Mouse (Mus musculus): ENCODE results near the gene Phlda3.

Gene Phlda3

DNA sequence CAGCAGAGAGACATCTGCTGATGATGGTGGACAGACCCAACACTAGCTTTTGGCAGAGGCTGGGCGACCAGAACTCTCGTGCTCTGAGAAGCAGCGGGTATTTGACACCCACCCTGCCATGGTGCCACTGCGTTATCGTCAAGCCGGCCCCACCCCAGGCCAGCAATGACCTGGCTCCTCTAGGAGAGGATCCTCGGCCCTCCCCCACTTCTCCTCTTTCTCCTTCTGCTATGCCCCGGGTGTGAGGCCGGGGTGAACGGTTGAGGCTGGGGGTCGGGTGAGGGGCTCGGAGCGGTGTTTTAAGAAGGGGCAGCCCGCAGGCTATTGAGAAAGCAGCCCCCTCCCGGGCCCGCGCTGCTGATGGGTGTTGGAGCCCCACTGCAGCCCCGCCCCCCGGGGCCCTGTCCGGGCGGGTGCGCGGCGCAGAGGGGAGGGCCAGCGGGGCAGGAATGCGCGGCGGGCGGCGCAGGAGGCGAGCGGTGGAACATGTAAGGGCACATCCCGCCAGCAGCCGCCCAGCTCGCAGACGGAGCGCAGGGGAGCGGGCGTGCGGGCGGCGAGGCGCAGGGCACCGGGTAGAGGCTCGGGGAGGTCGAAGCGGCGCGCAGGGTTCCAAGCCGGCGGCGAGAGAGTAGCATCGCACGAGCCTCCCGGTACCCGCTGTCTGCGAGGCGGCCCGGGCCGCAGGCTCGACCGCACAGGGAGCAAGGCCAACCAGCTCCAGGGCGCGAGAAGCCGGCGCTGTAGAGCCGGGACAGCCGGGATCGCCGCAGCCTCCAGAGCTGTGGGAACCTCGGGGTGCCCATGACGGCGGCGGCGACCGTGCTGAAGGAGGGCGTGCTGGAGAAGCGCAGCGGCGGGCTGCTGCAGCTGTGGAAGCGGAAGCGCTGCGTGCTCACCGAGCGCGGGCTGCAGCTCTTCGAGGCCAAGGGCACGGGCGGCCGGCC lies at the start of gene Phlda3:
TSS of gene Phlda3 (plus strand) at position 475 of the 947 bp plus-strand sequence.
- DNase-seq (ENCODE audit: low spot score) = peak; percentile 72

- DNase-seq (ENCODE audit: low spot score) = peak; percentile 73
These were observed 46.4 kb upstream of the Phlda3 start for GRCm38 (mm10) chr1:135719486-135719885.

DNA sequence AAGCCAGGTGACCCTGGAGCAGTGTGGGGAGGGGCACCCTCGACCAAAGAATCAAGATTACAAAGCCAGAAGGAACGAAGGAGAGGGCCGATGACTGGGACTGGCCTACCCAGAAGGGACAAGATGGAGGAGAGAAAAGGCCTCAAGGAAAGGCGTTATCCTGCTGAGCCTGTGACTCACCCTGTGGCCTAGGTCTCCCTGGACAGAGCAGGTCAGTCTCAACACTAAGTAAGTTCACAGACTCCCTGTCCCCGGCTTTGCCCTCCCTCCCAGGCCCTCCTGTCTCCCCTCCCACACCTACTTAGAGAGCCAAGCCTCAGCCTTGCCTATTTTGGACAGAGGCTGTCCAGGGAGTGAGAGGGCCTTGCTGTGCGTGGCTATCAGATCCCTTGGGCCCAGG lies 45.9 kb upstream of the Phlda3 start, which contains the start of gene Csrp1:
TSS of gene Csrp1 (plus strand) at position 79 of the 400 bp plus-strand sequence.
- no peak for DNase-seq (ENCODE audit: low spot score)

- no peak for DNase-seq (ENCODE audit: low spot score)
These were observed 42.9 kb upstream of the Phlda3 start for GRCm38 (mm10) chr1:135723016-135723415.

GRCm38 (mm10) chr1:135724134-135724533 lies 41.8 kb upstream of the Phlda3 start:
- DNase-seq (ENCODE audit: low spot score) = no peak

- no peak for DNase-seq (ENCODE audit: low spot score)
These were observed 40.6 kb upstream of the Phlda3 start for GRCm38 (mm10) chr1:135725324-135725723.

DNA sequence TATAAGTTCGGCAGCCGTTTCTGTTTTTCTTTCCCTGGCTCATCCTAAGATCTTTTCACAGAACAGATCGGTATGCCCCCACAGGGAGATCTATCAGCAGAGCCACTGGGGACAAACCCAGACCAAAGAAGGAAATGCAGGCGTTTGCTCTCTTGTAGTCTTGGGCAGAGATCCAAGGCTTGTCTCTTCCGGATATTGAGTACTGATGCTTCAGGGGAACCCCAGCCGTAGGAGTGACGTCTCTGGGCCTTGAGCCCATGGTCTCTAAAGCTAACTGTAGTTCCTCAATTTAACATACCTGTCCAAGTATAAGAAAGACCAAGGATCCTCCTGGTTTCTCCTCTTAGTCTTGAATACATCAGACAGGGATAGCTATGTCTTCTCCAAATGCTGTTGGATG lies 40.0 kb upstream of the Phlda3 start:
- DNase-seq (ENCODE audit: low spot score) = no peak

DNA sequence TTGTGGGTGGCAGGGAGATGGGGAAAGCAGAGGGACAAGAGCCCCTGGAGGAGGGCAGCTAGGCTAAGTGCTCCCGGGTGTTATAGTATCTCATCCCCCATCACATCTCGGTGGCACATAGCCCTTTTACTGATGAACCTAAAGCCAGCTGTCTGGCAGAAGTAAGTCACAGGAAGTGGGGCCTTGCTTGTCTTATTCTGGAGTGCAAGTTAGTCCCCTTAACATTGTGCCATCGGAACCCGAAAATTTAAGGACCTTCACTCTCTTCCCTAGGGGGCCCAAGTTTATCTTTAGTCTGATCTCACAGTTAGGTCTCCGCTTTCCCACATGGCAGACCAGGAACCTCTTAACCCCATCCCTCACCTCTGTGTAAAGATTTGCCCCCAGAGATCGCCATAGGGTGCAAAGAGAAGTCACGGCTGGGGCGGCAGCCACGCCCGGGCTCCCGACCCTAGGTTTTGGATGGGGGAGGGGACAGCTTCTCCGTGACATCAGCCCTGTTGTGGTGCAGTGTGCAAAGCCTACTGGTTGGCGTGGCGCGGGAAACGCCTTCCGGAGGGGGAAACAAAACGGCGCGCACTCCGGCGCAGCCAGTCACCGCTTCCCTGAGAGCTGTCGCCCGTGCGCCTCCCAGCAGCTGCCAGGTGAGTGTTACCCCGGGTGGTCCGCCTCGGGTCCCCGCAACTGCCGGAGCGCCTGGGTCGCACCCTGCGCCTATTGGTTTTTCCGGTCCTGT lies 37.1 kb upstream of the Phlda3 start:
- peak; percentile 87 for DNase-seq (ENCODE audit: low spot score)

GRCm38 (mm10) chr1:135729367-135729713 lies 36.6 kb upstream of the Phlda3 start:
- no peak for DNase-seq (ENCODE audit: low spot score)

- DNase-seq (ENCODE audit: low spot score) = no peak
These were observed 36.1 kb upstream of the Phlda3 start for GRCm38 (mm10) chr1:135729821-135730220.

DNA sequence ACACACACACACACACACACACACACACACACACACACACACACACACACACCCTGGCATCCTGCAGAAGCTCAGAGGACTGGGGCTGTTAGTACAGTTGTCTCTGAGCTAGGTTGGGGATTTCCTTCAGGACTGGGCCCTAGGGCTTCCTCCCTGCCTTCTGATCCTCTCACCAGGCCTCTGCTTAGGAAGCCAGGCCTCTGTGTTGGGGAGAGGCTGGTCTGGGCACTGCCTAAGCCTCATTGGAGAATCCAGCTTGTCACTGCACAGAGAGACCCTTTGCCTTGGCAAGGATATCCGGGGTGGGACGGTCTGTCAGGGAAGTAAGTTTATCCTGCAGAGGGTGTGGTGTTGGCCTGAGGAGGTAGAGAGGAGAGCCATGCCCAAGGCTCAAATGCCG lies 35.6 kb upstream of the Phlda3 start:
- DNase-seq (ENCODE audit: low spot score) = no peak

GRCm38 (mm10) chr1:135731393-135731792 lies 34.5 kb upstream of the Phlda3 start:
- DNase-seq (ENCODE audit: low spot score) = no peak

- no peak for DNase-seq (ENCODE audit: low spot score)
These were observed 33.8 kb upstream of the Phlda3 start for GRCm38 (mm10) chr1:135731897-135732684.

GRCm38 (mm10) chr1:135734225-135734937 lies 31.5 kb upstream of the Phlda3 start:
- no peak for DNase-seq (ENCODE audit: low spot score)

- DNase-seq (ENCODE audit: low spot score) = no peak
These were observed 30.5 kb upstream of the Phlda3 start for GRCm38 (mm10) chr1:135735460-135735859.

DNA sequence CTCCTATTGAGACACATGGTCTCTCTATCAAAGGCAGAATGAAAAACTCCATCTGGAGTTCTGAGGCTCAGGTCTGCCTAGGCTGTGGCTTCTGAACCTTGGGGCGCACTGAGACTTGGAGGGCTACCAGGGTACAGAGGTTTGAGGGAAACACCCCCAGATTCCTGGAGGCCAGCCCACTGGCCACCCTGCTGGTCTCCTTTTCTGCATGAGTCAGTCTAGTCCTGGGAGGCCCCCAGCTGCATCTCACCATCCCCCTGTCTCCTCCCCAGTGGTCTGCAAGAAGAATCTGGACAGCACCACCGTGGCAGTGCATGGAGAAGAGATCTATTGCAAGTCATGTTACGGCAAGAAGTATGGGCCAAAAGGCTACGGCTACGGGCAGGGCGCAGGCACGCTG lies 20.9 kb upstream of the Phlda3 start:
- DNase-seq (ENCODE audit: low spot score) = no peak

DNA sequence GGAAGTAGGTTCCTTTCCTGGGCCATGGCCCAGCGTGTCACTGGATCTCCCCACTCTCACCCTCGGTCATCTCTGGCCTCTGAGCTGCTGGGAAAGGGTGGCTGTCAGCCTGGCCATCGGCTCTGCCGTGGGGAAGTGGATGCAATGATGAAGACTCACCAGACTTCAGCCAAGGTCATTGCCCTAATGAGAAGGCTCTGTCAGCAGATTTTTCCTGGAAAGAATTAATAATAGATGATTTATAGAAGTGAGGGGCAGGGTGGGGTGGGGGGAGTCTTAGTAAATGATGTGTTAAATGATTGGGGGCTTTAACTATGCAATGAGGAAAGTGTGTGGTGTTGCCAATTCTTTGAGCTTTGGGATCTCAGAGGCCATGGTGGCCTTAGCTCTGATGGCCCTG lies 19.7 kb upstream of the Phlda3 start:
- no peak for DNase-seq (ENCODE audit: low spot score)

DNA sequence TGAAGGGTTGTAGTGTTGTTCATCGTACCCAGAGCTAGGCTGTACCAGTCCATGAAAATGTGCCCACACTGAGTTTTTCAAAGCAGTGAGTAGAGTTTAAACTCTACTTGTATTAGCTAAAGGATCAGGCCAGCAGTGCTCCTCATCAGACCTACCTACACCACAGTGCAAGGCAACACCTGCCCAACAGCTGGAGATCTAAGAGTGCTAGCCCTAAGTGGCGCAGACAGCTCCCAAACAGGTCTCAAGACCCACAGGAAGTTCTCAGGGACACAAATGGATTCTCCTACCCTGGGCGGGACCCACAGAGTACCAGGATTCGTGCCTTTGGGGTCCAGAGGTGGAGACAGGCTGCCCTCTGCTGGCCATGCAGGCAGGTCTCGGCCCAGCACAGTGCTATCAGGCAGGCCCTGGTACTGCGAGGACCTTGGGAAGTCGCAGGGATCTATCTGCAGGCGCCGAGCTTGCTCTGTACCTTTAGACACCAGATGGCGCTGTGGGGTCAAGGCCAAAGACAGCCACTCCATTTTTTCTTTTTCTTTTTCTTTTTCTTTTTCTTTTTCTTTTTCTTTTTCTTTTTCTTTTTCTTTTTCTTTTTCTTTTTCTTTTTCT lies 13.1 kb upstream of the Phlda3 start:
- DNase-seq (ENCODE audit: low spot score) = peak; percentile 93

GRCm38 (mm10) chr1:135755287-135755686 lies 10.6 kb upstream of the Phlda3 start:
- no peak for DNase-seq (ENCODE audit: low spot score)

GRCm38 (mm10) chr1:135755913-135756312 lies 10.0 kb upstream of the Phlda3 start:
- DNase-seq (ENCODE audit: low spot score) = no peak

GRCm38 (mm10) chr1:135757287-135757686 lies 8.6 kb upstream of the Phlda3 start:
- no peak for DNase-seq (ENCODE audit: low spot score)

Measured in c-Kit-positive CD71-positive TER-119-positive erythroid progenitor cells, embryonic 14.5 days (primary cell).